Mouse (Mus musculus) bone marrow, adult 2 months (tissue): ENCODE results near the gene Dmap1.

Experiments
- CTCF ChIP-seq: fragments of 200-500 bp; IDR thresholded peaks from 2 replicates; pipeline ENCODE4 v1.5.1; 2011; ENCODE audit warnings: low read length, control low read depth; ENCODE audit not compliant: control insufficient read depth, insufficient read depth
- POLR2A ChIP-seq: fragments of 200-500 bp; IDR thresholded peaks from 2 replicates; pipeline ENCODE4 v1.6.1; 2011; ENCODE audit warnings: low read depth, mild to moderate bottlenecking, control low read depth, low read length, borderline replicate concordance; ENCODE audit not compliant: control insufficient read depth

DNA sequence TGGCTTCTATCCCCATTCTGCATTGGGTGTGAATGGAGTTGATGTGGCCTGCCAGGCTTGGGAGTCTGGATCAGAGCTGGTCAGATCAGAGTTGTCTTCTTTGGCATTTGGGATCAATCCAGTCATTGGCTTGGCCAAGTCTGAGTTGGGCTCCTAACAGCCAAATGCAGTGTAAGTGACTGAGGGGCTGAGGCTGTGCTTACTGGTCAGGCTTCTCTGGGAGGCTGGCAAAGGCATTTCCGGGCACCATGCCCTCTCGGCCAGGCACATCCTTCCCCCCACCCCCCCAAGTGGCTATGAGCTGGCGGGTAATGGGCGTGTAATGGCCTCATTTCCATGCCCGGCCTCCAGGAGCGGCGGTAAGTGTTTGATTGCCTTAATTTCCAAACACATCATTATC lies 16.5 kb downstream of the Dmap1 start:
- TF ChIP-seq CTCF (no peak), POLR2A (no peak)
